ENCODE assay signal across 20 mouse cellular contexts in the genomic region with DNA sequence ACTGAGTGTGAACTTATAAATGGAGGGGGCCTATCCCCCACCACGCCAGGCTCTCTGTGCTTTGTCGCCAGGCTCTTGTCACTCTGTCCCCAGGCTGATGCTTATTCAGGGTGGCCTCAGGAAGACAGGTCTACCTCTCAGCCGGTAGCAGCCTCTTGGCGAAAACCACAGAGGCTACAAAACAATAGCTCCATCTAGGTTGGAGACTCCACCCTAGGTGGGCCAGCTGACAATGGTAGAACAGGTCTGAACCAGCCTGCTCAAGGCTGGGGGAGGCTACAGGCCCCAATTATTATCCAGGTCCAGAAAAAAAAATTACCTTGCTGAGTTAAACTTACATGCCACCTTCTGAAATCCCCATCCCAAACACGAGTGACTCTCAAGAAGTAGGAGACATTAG. TPM values are rescaled to one million over a fixed set of nuclear protein-coding genes. Genes with fewer than 3 reads are reported as not detected.
"Had no signal": no experiment of that assay in that cellular context is flagged by ENCODE, and none has a peak within 500 bp of the region (broad histone marks: within the 10 kb centered on the region; RNA-seq: fewer than 3 reads in every experiment).

No protein-coding gene starts in this region.

- H3K27me3 ChIP-seq: lung, embryonic 15.5 days; midbrain, embryonic 13.5 days; midbrain, embryonic 15.5 days; neural tube, embryonic 12.5 days; stomach, embryonic 15.5 days had no signal

- H3K9me3 ChIP-seq: lung, embryonic 15.5 days; megakaryocyte, embryonic 14.5 days; midbrain, embryonic 13.5 days; midbrain, embryonic 15.5 days; neural tube, embryonic 12.5 days; stomach, embryonic 15.5 days had no signal

- H3K4me3 ChIP-seq: lung, embryonic 15.5 days; megakaryocyte, embryonic 14.5 days; midbrain, embryonic 13.5 days; midbrain, embryonic 15.5 days; neural tube, embryonic 12.5 days; stomach, embryonic 15.5 days had no signal

- H3K4me1 ChIP-seq: lung, embryonic 15.5 days; midbrain, embryonic 13.5 days; midbrain, embryonic 15.5 days; neural tube, embryonic 12.5 days; stomach, embryonic 15.5 days had no signal

- H3K9ac ChIP-seq: liver, postnatal 0 days; lung, embryonic 15.5 days; midbrain, embryonic 13.5 days; midbrain, embryonic 15.5 days; neural tube, embryonic 12.5 days; stomach, embryonic 15.5 days had no signal

- DNase-seq: liver, postnatal 0 days; lung, adult 2 months; lung, postnatal 14 days; lung, postnatal 36 days; right cerebral cortex, postnatal 14 days; thymus, adult 2 months; thymus, postnatal 14 days; thymus, postnatal 36 days had no signal

- H3K27ac ChIP-seq: lung, embryonic 15.5 days; macrophage; midbrain, embryonic 13.5 days; midbrain, embryonic 15.5 days; neural tube, embryonic 12.5 days; stomach, embryonic 15.5 days; stomach, postnatal 0 days had no signal

- H3K36me3 ChIP-seq: lung, embryonic 15.5 days; midbrain, embryonic 13.5 days; midbrain, embryonic 15.5 days; neural tube, embryonic 12.5 days; stomach, embryonic 15.5 days had no signal

RNA-seq across cellular contexts. Expression of gene Tspan11, which starts 59.0 kb away (rescaled TPM):
- total RNA-seq: megakaryocyte progenitor cell, adult 5-6 weeks; monocyte, adult 5-6 weeks; neutrophil, adult 5-6 weeks had no signal
- polyA plus RNA-seq: macrophage had no signal

RNA-seq across cellular contexts. Expression of gene Prmt8, which starts 59.1 kb away (rescaled TPM):
- total RNA-seq: megakaryocyte progenitor cell, adult 5-6 weeks; monocyte, adult 5-6 weeks; neutrophil, adult 5-6 weeks had no signal
- polyA plus RNA-seq: liver, postnatal 0 days; lung, embryonic 15.5 days; macrophage; spleen, adult 2 months; thymus, adult 2 months had no signal
